Mouse (Mus musculus) E14TG2a.4 (cell line): ENCODE measurements at regions not wholly inside any gene's neighbourhood (a gene's known extent, or its start where the extent isn't known, plus 50 kb on each side); places are given as distances from the start of the nearest gene placed in this dataset.

Experiments used
- CTCF ChIP-seq: conservative IDR thresholded peaks from 2 replicates; pipeline ENCODE4 v1.5.1; 2014; ENCODE audit warnings: low read length
- NANOG ChIP-seq: IDR thresholded peaks from 2 replicates; pipeline ENCODE4 v1.6.1; 2014; ENCODE audit warnings: borderline replicate concordance, low read length, mixed read lengths
- POU5F1 ChIP-seq: IDR thresholded peaks from 2 replicates; pipeline ENCODE4 v1.6.1; 2014; ENCODE audit warnings: low read length, borderline replicate concordance

GRCm38 (mm10) chr3:14974758-14975157 is 88.7 kb downstream of the Car2 start:
- TF ChIP-seq CTCF (no peak), NANOG (no peak), POU5F1 (no peak)
